Mouse (Mus musculus): ENCODE measurements around the gene Swap70. TPM values are rescaled to one million over a fixed set of nuclear protein-coding genes. Genes with fewer than 3 reads are reported as not detected.

The Swap70 gene
- polyA plus RNA-seq (2015; fragmentation: Nextera tagmentation; extraction: Ambion mirVana) = 11.7 and 11.9 TPM in 2 replicates

DNA sequence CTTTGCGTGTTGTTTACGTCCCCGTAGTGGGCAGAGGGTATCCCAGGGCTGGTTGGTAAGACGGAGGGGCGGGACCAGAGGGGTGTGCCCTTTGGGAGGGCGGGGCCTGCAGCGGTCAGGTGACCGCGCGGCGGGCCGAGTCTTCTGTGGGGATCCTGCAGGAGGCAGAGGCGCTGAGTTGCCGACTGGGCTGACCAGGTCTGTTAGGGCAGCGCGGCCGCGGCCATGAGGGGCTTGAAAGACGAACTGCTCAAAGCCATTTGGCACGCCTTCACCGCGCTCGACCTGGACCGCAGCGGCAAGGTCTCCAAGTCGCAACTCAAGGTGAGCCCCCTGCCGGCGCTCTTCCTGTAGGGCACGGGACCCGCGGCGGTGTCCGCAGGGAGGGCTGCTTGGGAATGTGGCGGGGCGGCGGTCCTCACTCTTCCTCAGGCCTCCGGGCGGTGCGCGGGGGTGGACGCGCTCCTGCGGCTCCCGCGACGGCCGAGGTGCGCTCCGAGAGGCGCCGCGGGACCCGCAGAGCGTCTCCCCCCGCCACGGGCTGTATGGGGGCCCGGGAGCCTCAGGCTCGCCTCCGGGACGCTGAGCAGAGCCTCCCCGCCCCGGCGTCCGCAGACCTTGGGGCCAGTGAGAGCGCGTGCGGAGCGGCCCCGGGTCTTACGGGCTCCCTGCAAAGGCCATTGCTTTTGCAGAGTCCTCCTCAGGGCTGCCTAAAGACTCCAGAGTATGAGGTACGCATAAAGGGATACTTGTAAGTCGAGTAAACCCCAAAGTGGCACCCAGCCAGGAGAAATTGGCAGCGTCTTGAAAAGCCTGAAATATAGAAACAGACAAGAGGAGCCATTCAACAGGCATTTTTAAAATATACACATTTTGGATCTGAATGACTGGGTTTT is at the start of gene Swap70:
TSS of gene Swap70 (plus strand) at position 126 of the 896 bp plus-strand sequence.

Other genes starting within 250 kb of the Swap70 start
- gene Tmem41b, start 234.8 kb upstream of the Swap70 start, polyA plus RNA-seq (2015; fragmentation: Nextera tagmentation; extraction: Ambion mirVana) = 48.1 and 53.4 TPM in 2 replicates
- gene Ipo7, start 203.4 kb upstream of the Swap70 start, polyA plus RNA-seq (2015; fragmentation: Nextera tagmentation; extraction: Ambion mirVana) = 24.7 and 29.8 TPM in 2 replicates
- gene Zfp143, start 160.5 kb upstream of the Swap70 start, polyA plus RNA-seq (2015; fragmentation: Nextera tagmentation; extraction: Ambion mirVana) = 5.6 and 5.8 TPM in 2 replicates
- 7.1 and 7.8 TPM in 2 replicates for gene Wee1, start 99.7 kb upstream of the Swap70 start, polyA plus RNA-seq (2015; fragmentation: Nextera tagmentation; extraction: Ambion mirVana)

Data from skeletal muscle tissue, postnatal 0 days (tissue).